Mouse (Mus musculus) kidney, embryonic 16.5 days (tissue): Measurements from ENCODE around the gene Cpne9. TPM values are rescaled to one million over a fixed set of nuclear protein-coding genes. Genes with fewer than 3 reads are reported as not detected.

Experiments used
- ATAC-seq: fragments of 200-750 bp; cut with Nextera tagmentation; 2 replicates; pipeline ENCODE4 v1.8.0; 2017; ENCODE audit warnings: moderate TSS enrichment; ENCODE audit not compliant: low FRiP score, low TSS enrichment
- H3K27ac ChIP-seq: fragments of 300-500 bp; sonication (generic); 2 replicates; pipeline ENCODE4 v1.5.1; 2014; ENCODE audit warnings: low read length
- H3K27me3 ChIP-seq: fragments of 300-500 bp; sonication (generic); 2 replicates; pipeline ENCODE4 v1.6.1; 2014; ENCODE audit warnings: low read length, control low read depth, mixed read lengths; ENCODE audit not compliant: insufficient read depth
- H3K36me3 ChIP-seq: fragments of 300-500 bp; sonication (generic); 2 replicates; pipeline ENCODE4 v1.6.1; 2014; ENCODE audit warnings: low read length, control low read depth, mixed read lengths; ENCODE audit not compliant: insufficient read depth
- H3K4me1 ChIP-seq: fragments of 300-500 bp; sonication (generic); 2 replicates; pipeline ENCODE4 v1.6.1; 2014; ENCODE audit warnings: low read length, control low read depth, mixed read lengths; ENCODE audit not compliant: insufficient read depth
- H3K4me2 ChIP-seq: fragments of 300-500 bp; sonication (generic); replicated peaks from 2 replicates; pipeline ENCODE4 v1.6.1; 2014; ENCODE audit warnings: low read depth, low read length
- H3K4me3 ChIP-seq: fragments of 300-500 bp; sonication (generic); 2 replicates; pipeline ENCODE4 v1.5.1; 2014; ENCODE audit warnings: mild to moderate bottlenecking, low read length
- H3K9ac ChIP-seq: fragments of 300-500 bp; sonication (generic); replicated peaks from 2 replicates; pipeline ENCODE4 v1.6.1; 2014; ENCODE audit warnings: low read length
- H3K9me3 ChIP-seq: fragments of 300-500 bp; sonication (generic); 2 replicates; pipeline ENCODE4 v1.6.1; 2016; ENCODE audit warnings: low read length, control low read depth
- WGBS: fragments of 180-500 bp; shearing (Covaris S2); extraction: QIAGEN DNeasy Blood & Tissue Kit; methylation state at CpG from one replicate; pipeline ENCODE4 v1.1.7; 2014; 5-methylcytosine and 5-hydroxymethylcytosine counted together
- polyA plus RNA-seq: library from polyadenylated mRNA; unstranded; fragments of >200 nt; fragmentation: Nextera tagmentation; extraction: Ambion mirVana; gene quantifications from 2 replicates; pipeline ENCODE4 v1.2.1, GENCODE M21; 2015

Cpne9 gene
- 0.09 TPM in 1 of 2 replicates, not detected in the other for polyA plus RNA-seq

DNA sequence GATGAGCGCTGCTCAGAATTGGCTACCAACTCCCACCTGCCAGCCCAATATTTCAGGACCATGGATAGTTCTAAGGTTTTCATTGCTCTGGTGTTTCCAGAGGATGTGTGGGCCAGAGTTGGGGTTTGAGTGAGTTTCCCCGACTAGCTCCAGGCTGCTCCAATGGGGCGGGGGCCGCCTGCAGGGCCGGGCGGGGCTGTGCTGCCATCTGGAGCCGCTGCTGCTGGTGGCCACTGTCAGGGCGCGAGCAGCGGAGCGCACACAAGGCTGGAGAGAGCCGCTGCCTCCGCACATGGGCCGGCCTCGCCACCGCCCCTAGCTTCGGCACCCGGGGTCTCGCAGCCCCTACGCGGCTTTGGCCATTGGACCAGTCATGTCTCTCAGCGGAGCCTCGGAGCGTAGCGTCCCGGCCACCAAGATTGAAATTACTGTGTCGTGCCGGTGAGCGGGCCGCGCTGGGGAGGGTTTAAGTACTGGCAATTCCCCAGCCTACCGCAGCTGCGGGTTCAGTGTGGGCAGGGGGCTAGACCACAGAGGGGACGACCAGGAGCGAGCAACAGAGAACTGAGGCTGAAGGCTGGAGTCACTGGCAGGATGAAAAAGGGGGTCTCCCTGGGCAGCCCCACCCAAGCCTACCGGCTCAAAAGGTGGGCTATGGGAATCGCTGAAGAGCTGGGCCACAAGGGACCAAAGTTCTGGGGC, at the start of gene Cpne9:
Cpne9 (plus strand) TSS at position 207 of the 702 bp plus-strand sequence.
- H3K9me3 ChIP-seq, result no peaks in the 10 kb centered on the region
- no peaks in the 10 kb centered on the region; the same call in 1 of the 2 replicates for H3K36me3 ChIP-seq
- H3K4me2 ChIP-seq, result peak within 1 kb of the TSS; percentile 41
- peak within 1 kb of the TSS; percentile 19 for H3K4me3 ChIP-seq
- no peak within 1 kb of the TSS for H3K27ac ChIP-seq
- H3K9ac ChIP-seq, result no peak within 1 kb of the TSS
- 1% methylated on average over 37 of the region's 37 CpGs for WGBS
- ATAC-seq, result peak; percentile 82
- peaks cover 36% of the 10 kb centered on the region for H3K27me3 ChIP-seq
- H3K4me1 ChIP-seq, result peaks cover 6% of the 10 kb centered on the region

DNA sequence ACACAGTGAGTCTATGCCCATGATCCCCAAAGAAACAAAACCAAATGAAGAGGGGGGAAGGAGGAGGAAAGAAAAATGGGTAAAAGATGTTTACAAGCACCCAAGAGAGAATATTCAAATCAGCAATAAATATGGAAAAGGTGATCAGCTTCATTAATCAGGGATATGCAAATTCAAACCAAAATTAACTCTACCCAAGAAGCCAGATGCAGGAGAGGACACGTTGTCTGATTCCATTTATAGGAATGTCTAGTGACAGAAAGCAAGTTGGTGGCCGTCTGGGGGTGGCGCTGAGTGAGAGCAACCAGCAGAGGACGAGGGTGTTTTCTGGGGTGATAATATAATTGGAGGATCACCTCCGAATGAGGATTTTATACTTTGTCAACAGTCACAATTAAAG, 47.0 kb upstream of the Cpne9 start:
- Histone ChIP-seq H3K9me3 (peaks cover 4% of the 10 kb centered on the region; the same call in 1 of the 2 replicates), H3K36me3 (0 out of 2 replicates have a peak, but pooled peaks cover under 1% of the 10 kb centered on the region), H3K27ac (no peak overlapping the region), H3K4me3 (no peak overlapping the region), H3K27me3 (no peaks in the 10 kb centered on the region), H3K4me1 (peaks cover 11% of the 10 kb centered on the region), H3K4me2 (no peak overlapping the region), H3K9ac (no peak overlapping the region)
- 66% methylated on average over 5 of the region's 5 CpGs for WGBS
- no peak for ATAC-seq

DNA sequence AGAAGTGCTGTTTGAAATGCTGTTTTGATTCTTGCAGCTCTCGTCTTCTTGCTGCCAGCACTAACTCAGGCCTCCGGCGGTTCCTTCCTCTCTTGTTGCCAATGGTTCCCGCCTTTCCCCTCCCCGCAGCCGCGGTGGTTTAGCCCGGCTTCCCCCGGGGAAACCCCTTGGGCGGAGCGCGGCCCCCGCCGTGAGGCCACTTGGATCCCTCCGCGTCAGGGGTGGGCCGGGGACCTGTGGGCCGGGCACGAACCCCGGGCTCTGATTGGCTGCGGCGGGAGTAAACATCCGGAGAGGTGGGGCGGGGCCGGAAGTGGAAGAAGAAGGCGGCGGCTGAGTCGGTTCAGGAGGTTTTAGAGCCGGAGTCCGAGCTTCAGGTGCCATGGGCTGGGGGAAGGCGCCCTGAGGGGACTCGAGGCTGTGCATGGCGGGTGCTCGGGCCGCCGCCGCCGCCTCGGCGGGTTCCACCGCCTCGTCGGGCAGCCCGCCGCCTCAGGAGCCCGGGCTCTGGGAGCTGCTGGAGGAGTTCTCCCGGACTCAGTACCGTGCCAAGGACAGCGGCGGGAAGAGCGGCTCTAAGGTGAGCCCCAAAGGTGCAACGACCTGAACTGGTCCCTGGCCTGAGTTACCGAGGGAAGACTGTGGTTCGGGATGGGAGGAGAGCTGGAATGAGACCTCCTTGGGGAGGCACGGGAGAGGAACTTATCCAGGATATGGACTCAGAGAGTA, 44.4 kb upstream of the Cpne9 start, which contains the start of gene Mtmr14:
Mtmr14 (plus strand) TSS at position 302 of the 729 bp plus-strand sequence.
- peak; percentile 99 for ATAC-seq
- WGBS, result under 1% methylated on average over 55 of the region's 55 CpGs
- peak within 1 kb of the TSS; percentile 43; the same call in 1 of the 2 replicates for H3K27ac ChIP-seq

DNA sequence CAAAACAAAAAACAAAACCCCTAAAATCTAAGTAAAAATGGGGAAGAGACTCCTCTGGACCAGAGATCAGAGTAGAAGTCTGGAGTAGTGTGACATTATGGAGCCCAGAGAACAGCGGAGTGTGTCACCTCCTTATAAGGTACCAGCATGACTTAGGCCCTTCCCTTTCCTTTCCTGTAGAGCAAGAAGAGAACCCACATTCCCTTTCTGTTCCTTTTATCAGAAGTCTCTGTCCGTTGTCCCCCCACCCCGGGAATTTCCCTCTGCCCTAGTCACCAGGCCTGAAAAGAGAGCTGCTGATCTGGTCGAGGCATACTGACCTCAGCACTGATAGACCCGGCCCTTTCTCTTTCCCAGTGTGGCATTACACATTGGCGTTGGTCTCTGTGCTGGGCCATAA, 43.7 kb upstream of the Cpne9 start:
- H3K4me2 ChIP-seq, result peak overlapping the region; percentile 81

More for the DNA sequence above, 44.4 kb upstream of the Cpne9 start, which contains the start of gene Mtmr14:
- peak within 1 kb of the TSS; percentile 81 for H3K4me2 ChIP-seq
- H3K9me3 ChIP-seq, result no peaks in the 10 kb centered on the region
- H3K4me1 ChIP-seq, result peaks cover 11% of the 10 kb centered on the region
- peak within 1 kb of the TSS; percentile 98 for H3K4me3 ChIP-seq
- peak within 1 kb of the TSS; percentile 89 for H3K9ac ChIP-seq
- H3K36me3 ChIP-seq, result peaks cover 10% of the 10 kb centered on the region
- H3K27me3 ChIP-seq, result no peaks in the 10 kb centered on the region

DNA sequence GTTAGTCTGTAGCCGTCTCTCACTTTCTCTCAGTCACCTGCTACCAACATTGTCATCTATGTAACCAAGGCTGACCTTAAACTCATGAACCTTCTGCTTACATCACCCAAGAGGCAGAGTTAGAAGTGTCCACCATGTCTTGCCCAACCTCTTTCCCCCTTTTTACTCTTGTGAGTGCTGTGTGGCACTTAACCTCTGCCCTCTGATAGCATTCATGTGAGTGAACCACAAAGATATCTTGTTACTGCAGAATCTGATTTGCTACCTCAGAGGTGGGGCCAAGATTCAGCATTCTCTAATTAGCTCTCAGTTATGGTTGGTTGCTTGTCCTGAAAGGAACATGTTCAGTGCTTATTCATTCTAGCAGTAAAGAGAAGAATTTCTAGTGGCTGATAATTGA, 39.4 kb upstream of the Cpne9 start:
- 63% methylated on average over 1 of the region's 1 CpGs for WGBS

More for the DNA sequence above, 43.7 kb upstream of the Cpne9 start:
- Histone ChIP-seq H3K27ac (no peak overlapping the region), H3K27me3 (no peaks in the 10 kb centered on the region), H3K9me3 (no peaks in the 10 kb centered on the region), H3K4me1 (peaks cover 11% of the 10 kb centered on the region), H3K4me3 (peak overlapping the region; percentile 98), H3K9ac (peak overlapping the region; percentile 89), H3K36me3 (peaks cover 10% of the 10 kb centered on the region)
- WGBS, result 33% methylated on average over 6 of the region's 6 CpGs
- ATAC-seq, result no peak

DNA sequence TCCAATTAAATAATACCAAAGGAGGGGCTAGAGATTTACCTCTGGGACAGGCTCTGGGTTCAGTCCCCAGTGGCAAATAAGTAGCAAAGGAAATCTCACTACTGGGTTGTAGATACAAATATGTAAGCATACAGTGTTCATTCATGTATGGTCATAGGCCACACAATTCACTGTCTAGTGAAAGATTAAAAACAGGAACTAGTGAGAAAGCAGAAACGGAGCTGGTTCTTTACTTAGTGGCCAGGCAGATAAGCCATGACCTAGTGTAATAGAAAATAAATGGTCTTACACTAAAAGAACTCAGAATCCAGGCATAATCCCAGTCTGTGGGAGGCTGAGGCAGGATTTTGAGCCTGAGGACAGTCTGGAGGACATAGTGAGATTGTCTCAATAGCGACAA, 36.5 kb upstream of the Cpne9 start:
- ATAC-seq, result no peak
- Histone ChIP-seq H3K36me3 (peaks cover 16% of the 10 kb centered on the region), H3K27ac (no peak overlapping the region), H3K4me1 (no peaks in the 10 kb centered on the region), H3K9me3 (no peaks in the 10 kb centered on the region), H3K9ac (no peak overlapping the region), H3K4me3 (no peak overlapping the region), H3K4me2 (no peak overlapping the region), H3K27me3 (no peaks in the 10 kb centered on the region)
- 86% methylated on average over 2 of the region's 2 CpGs for WGBS

More for the DNA sequence above, 39.4 kb upstream of the Cpne9 start:
- Histone ChIP-seq H3K4me2 (no peak overlapping the region), H3K4me1 (peaks cover 11% of the 10 kb centered on the region), H3K36me3 (peaks cover 16% of the 10 kb centered on the region), H3K27ac (no peak overlapping the region), H3K9me3 (no peaks in the 10 kb centered on the region), H3K9ac (no peak overlapping the region), H3K27me3 (no peaks in the 10 kb centered on the region), H3K4me3 (no peak overlapping the region)
- ATAC-seq, result no peak

DNA sequence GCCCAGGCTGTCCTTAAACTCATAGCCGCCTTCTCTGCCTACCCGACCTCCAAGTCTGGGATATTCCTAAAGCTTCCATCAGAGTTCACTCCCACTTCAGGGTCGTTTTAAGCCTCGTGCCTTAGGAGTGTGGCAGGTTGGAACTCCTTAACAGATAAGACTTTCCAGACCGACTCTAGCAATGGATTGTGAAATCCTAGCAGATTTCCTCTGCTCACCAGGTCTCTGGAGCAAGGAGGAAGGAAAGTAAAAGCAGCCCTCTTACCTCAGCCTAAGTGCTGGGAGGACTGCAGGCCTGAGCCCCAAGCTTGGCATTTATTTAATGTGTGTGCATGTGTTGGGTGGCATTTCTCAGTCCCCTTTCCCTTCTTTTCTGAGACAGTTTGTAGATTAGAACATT, 31.3 kb upstream of the Cpne9 start:
- Histone ChIP-seq H3K9me3 (no peaks in the 10 kb centered on the region), H3K36me3 (peaks cover 34% of the 10 kb centered on the region), H3K4me2 (no peak overlapping the region), H3K4me3 (no peak overlapping the region), H3K27ac (no peak overlapping the region), H3K4me1 (no peaks in the 10 kb centered on the region), H3K27me3 (no peaks in the 10 kb centered on the region), H3K9ac (no peak overlapping the region)
- WGBS, result 78% methylated on average over 5 of the region's 5 CpGs
- no peak for ATAC-seq

DNA sequence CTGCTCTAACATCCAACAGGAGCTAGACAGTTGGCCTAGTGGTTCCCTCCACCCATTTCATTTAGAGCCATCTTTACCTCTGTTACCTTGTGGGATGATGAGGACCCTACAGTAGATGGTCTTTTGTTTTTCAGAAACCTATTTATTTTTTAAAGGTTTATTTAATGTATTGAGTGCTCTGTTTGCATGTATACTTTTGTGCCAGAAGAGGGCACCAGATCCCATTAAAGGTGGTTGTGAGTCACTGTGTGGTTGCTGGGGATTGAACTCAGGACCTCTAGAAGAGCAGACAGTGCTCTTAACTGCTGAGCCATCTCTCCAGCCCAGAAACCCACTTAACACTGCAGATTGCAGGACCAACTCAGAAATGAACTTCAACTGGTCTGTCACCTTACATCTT, 30.2 kb upstream of the Cpne9 start:
- no peaks in the 10 kb centered on the region for H3K4me1 ChIP-seq
- ATAC-seq, result no peak
- H3K9ac ChIP-seq, result no peak overlapping the region
- no peak overlapping the region for H3K4me2 ChIP-seq
- H3K9me3 ChIP-seq, result no peaks in the 10 kb centered on the region
- no peak overlapping the region for H3K4me3 ChIP-seq
- no peak overlapping the region for H3K27ac ChIP-seq
- peaks cover 43% of the 10 kb centered on the region for H3K36me3 ChIP-seq
- no peaks in the 10 kb centered on the region for H3K27me3 ChIP-seq

DNA sequence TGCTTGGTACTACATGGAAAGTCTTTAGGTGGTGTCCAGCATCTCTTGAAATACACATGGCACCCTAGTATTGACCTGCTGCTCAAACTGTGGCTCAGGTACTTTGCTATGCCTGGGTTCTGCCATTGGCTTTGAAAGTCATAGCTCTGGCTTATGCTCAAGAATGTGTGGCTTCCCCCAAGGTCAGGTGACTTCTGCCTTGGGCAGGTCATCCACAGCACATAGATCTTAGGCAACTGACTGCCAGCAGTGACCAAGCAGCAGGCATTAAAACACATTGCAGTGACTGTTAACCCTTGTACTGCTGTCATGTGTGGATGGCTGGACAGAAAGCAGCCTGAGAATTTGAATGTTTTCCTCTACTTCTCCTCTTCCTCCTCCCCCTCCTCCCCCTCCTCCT, 27.2 kb upstream of the Cpne9 start:
- H3K4me2 ChIP-seq, result no peak overlapping the region
- peaks cover 63% of the 10 kb centered on the region for H3K36me3 ChIP-seq
- ATAC-seq, result no peak

More for the DNA sequence above, 27.2 kb upstream of the Cpne9 start:
- Histone ChIP-seq H3K9ac (no peak overlapping the region), H3K9me3 (no peaks in the 10 kb centered on the region), H3K4me3 (no peak overlapping the region), H3K4me1 (no peaks in the 10 kb centered on the region), H3K27me3 (no peaks in the 10 kb centered on the region), H3K27ac (no peak overlapping the region)
